Mouse (Mus musculus): ENCODE data around the gene Wdr46.

- no peak for TF ChIP-seq RAD21 (IDR thresholded peaks at IDR 0.05; ENCODE audit: low read depth, low read length)
- TF ChIP-seq POLR2AphosphoS2 (IDR thresholded peaks at IDR 0.05; ENCODE audit: low read depth, low read length), result no peak
Measured at GRCm38 (mm10) chr17:33935422-33936055, 4.9 kb upstream of the Wdr46 start.
